Mouse (Mus musculus) liver, postnatal 0 days (tissue): Measurements from ENCODE around the gene Slc25a43. TPM values are rescaled to one million over a fixed set of nuclear protein-coding genes. Genes with fewer than 3 reads are reported as not detected.

Experiments used
- ATAC-seq: fragments of 200-750 bp; cut with Nextera tagmentation; 2 replicates; pipeline ENCODE4 v1.8.0; 2017; ENCODE audit warnings: mild to moderate bottlenecking, moderate library complexity
- DNase-seq: peaks from one replicate; pipeline ENCODE4 v3.0.0-alpha.2; 2016
- H3K27ac ChIP-seq: fragments of 300-500 bp; sonication (generic); 2 replicates; pipeline ENCODE4 v1.5.1; 2014; ENCODE audit warnings: antibody characterized with exemption, moderate library complexity, mild to moderate bottlenecking, low read depth
- H3K27me3 ChIP-seq: fragments of 300-500 bp; sonication (generic); 2 replicates; pipeline ENCODE4 v1.6.1; 2014; ENCODE audit warnings: low read length, control low read depth, mixed read lengths; ENCODE audit not compliant: insufficient read depth
- H3K36me3 ChIP-seq: fragments of 300-500 bp; sonication (generic); replicated peaks from 2 replicates; pipeline ENCODE4 v1.6.1; 2014; ENCODE audit warnings: mild to moderate bottlenecking, control low read depth, low read length, moderate library complexity, mixed read lengths; ENCODE audit not compliant: insufficient read depth
- H3K4me1 ChIP-seq: fragments of 300-500 bp; sonication (generic); 2 replicates; pipeline ENCODE4 v1.6.1; 2014; ENCODE audit warnings: antibody characterized with exemption, mild to moderate bottlenecking, control low read depth; ENCODE audit not compliant: insufficient read depth
- H3K4me2 ChIP-seq: fragments of 300-500 bp; sonication (generic); 2 replicates; pipeline ENCODE4 v1.6.1; 2014; ENCODE audit warnings: low read depth, mild to moderate bottlenecking, low read length, moderate library complexity, mixed read lengths
- H3K4me3 ChIP-seq: fragments of 300-500 bp; sonication (generic); 2 replicates; pipeline ENCODE4 v1.5.1; 2014; ENCODE audit warnings: low read depth, low read length
- H3K9ac ChIP-seq: fragments of 300-500 bp; sonication (generic); replicated peaks from 2 replicates; pipeline ENCODE4 v1.6.1; 2014; ENCODE audit warnings: mild to moderate bottlenecking, moderate library complexity
- H3K9me3 ChIP-seq: fragments of 300-500 bp; sonication (generic); 2 replicates; pipeline ENCODE4 v1.6.1; 2016; ENCODE audit warnings: mild to moderate bottlenecking, control low read depth, low read length, mixed read lengths
- CTCF ChIP-seq: sonication (generic); IDR thresholded peaks from 2 replicates; pipeline ENCODE4 v1.5.1; 2016; ENCODE audit warnings: antibody characterized with exemption, low read depth
- EP300 ChIP-seq: IDR thresholded peaks from 2 replicates; pipeline ENCODE4 v1.6.1; 2016; ENCODE audit warnings: antibody characterized with exemption, low read depth, mild to moderate bottlenecking
- WGBS: fragments of 180-500 bp; shearing (Covaris S2); extraction: QIAGEN DNeasy Blood & Tissue Kit; methylation state at CpG from one replicate; pipeline ENCODE4 v1.1.7; 2014; ENCODE audit not compliant: insufficient replicate concordance; 5-methylcytosine and 5-hydroxymethylcytosine counted together
- polyA plus RNA-seq: library from polyadenylated mRNA; unstranded; fragments of >200 nt; fragmentation: Nextera tagmentation; extraction: Ambion mirVana; gene quantifications from 2 replicates; pipeline ENCODE4 v1.2.1, GENCODE M21; 2015

Gene Slc25a43
- polyA plus RNA-seq, 1 experiment from 2014 or later: 0.69 TPM

DNA sequence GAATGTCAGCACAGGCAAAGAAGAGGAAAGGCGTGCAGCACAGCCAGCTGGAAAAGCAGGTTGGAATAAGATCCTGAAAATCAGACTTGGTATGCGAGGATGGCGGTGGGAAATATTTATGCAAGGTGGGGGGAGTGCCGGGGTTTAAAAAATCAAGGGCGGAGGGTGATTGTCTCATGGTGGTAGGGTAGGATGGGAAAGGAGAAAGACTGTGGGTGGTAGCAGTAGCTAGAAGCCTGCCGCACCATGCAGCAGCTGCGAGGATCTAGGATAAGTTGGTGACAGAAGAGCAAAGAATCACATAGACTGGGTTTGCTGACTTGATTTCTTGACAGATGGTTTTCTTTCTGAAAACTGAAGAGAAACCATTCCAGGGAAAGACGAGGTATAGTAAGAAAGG, 3.3 kb downstream of the Slc25a43 start:
- Histone ChIP-seq H3K27ac (no peak overlapping the region), H3K4me1 (no peaks in the 10 kb centered on the region), H3K27me3 (no peaks in the 10 kb centered on the region), H3K9me3 (no peaks in the 10 kb centered on the region), H3K4me3 (no peak overlapping the region), H3K36me3 (no peaks in the 10 kb centered on the region), H3K4me2 (no peak overlapping the region), H3K9ac (no peak overlapping the region)
- DNase-seq: no peak
- 84% methylated on average over 8 of the region's 8 CpGs for WGBS
- ATAC-seq: no peak
- TF ChIP-seq CTCF (no peak), EP300 (no peak)

DNA sequence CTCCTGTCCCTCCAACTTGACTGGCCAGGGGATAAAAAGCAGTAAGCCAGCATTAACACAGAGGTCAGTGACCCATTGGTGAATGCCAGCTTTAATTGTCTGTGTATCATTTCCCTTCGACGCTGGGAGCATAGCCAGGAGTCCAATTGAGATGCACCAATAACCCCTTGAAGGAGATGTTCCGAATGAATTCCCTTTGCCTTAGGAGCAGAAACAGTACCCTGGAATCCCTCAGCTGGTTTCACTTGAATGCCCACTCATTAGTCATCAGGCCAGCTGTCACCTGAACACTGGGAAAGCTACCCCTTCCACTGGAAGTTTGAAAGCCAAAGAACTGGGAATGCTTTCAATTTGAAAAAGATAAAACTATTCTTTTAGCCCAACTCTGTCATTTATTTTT, 5.1 kb downstream of the Slc25a43 start:
- ATAC-seq (no peak), DNase-seq (no peak)
- Histone ChIP-seq H3K4me2 (no peak overlapping the region), H3K4me1 (no peaks in the 10 kb centered on the region), H3K27me3 (no peaks in the 10 kb centered on the region), H3K9me3 (no peaks in the 10 kb centered on the region), H3K27ac (no peak overlapping the region), H3K4me3 (no peak overlapping the region), H3K36me3 (no peaks in the 10 kb centered on the region), H3K9ac (no peak overlapping the region)
- TF ChIP-seq CTCF: no peak
- TF ChIP-seq EP300: no peak
- 68% methylated on average over 3 of the region's 3 CpGs for WGBS

DNA sequence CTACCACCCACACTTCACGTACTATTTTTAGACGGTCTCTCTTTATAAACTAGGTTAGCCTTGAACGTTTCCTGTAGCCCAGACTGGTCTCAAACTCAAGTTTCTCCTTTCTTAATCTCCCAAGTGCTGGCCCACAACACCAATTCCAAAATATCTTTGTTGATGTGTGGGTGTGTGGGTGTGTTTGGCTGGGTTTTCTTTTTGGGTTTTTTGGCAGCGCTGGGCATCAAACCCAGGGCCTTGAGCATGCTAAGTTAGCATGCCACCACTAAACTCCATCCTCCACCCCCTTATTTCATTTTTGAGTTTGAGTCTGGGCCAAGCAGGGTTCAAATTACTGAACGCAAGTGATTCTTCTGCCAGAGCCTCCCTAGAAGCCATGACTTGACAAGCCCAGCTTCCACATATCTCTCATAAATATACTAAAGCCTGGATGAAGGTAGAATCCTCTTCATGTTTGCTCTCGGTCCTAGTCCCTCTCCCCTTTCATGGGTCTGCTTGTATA, 5.9 kb downstream of the Slc25a43 start:
- DNase-seq (no peak), ATAC-seq (no peak)
- TF ChIP-seq CTCF (no peak), EP300 (no peak)
- Histone ChIP-seq H3K4me2 (no peak overlapping the region), H3K27ac (no peak overlapping the region), H3K9me3 (no peaks in the 10 kb centered on the region), H3K9ac (no peak overlapping the region), H3K27me3 (no peaks in the 10 kb centered on the region), H3K36me3 (no peaks in the 10 kb centered on the region), H3K4me1 (no peaks in the 10 kb centered on the region), H3K4me3 (no peak overlapping the region)
- WGBS: 53% methylated on average over 6 of the region's 6 CpGs

DNA sequence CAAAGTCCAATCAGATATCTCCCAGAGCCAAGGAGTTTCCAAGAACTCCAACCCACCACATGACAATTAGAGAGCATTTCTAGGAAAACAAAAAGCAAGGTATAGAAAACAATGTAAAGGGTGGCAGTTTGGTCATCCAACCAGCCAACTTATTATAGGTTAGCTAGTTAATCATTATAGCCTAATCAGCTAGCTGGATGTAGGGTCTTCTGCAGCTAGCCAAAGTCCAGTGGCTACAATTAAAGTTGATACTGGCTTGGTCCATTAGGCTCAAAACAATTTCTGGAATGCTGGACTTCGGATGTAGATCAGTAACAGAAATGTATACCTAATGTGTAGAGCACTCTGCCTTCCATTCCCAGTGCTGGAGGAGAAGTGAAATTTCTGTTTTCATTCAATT, 7.1 kb downstream of the Slc25a43 start:
- no peak for ATAC-seq
- Histone ChIP-seq H3K36me3 (no peaks in the 10 kb centered on the region), H3K4me2 (no peak overlapping the region), H3K27ac (no peak overlapping the region), H3K27me3 (no peaks in the 10 kb centered on the region), H3K9me3 (no peaks in the 10 kb centered on the region), H3K4me1 (no peaks in the 10 kb centered on the region), H3K9ac (no peak overlapping the region), H3K4me3 (no peak overlapping the region)
- TF ChIP-seq CTCF (no peak), EP300 (no peak)
- no peak for DNase-seq
- WGBS: 42% methylated on average over 1 of the region's 1 CpGs

DNA sequence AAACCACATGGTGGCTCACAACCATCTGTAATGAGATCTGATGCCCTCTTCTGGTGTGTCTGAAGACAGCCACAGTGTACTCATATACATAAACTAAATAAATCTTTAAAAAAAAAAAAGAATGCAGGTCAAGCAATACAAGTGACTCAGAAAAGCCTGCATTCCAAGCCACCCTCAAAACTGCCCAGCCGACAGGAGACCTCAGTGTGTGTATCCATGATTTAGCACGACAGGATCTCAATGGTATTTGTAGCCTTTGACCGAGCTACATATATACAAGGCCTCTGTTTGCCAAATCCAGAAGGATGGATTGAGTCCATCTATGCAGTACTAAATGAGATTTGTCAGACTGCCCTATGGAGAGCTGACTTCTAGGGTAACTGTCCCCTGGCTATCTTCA, 9.1 kb downstream of the Slc25a43 start:
- no peak overlapping the region for H3K4me3 ChIP-seq
- TF ChIP-seq CTCF (no peak), EP300 (no peak)
- DNase-seq (no peak), ATAC-seq (no peak)
- H3K9me3 ChIP-seq: no peaks in the 10 kb centered on the region
- H3K4me1 ChIP-seq: no peaks in the 10 kb centered on the region
- no peak overlapping the region for H3K27ac ChIP-seq
- no peak overlapping the region for H3K4me2 ChIP-seq
- no peak overlapping the region for H3K9ac ChIP-seq
- no peaks in the 10 kb centered on the region for H3K27me3 ChIP-seq
- 89% methylated on average over 3 of the region's 3 CpGs for WGBS
- no peaks in the 10 kb centered on the region for H3K36me3 ChIP-seq

DNA sequence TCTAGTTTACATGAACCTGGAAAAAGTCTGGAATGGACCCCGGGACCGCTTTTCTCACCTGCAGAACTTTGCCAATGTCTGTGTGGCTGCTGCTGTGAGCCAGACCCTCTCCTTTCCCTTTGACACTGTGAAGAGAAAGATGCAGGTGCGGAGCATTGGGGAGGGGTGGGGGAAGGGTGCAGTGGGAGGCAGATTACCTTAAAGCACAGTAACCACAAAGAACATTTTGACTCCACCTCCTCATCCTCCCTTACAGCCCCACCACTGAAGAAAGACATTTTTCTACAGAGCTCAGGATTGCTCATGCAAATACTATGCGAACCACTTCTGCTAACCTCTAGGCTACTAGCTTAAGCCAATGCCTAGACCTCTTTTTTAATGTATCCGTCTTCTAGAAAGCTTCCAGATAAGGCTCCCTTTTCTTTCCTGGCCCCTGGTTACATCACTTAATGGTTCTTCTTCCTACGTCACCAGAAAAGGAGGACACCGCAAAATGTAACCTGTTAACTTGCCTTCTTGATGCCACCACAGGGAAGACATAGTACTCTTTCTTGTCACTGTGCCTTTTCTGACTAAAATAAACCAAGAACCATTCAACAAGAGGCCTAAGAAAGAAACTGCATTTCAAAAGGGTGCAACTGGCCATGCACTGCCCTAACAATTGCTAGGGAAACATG, 14.5 kb downstream of the Slc25a43 start:
- no peaks in the 10 kb centered on the region for H3K4me1 ChIP-seq
- WGBS: 75% methylated on average over 7 of the region's 7 CpGs
- ATAC-seq (no peak), DNase-seq (no peak)
- H3K27ac ChIP-seq: no peak overlapping the region
- H3K9me3 ChIP-seq: no peaks in the 10 kb centered on the region
- no peak overlapping the region for H3K4me3 ChIP-seq
- H3K9ac ChIP-seq: no peak overlapping the region
- no peaks in the 10 kb centered on the region for H3K27me3 ChIP-seq
- TF ChIP-seq CTCF (no peak), EP300 (no peak)
- H3K4me2 ChIP-seq: no peak overlapping the region
- no peaks in the 10 kb centered on the region for H3K36me3 ChIP-seq

DNA sequence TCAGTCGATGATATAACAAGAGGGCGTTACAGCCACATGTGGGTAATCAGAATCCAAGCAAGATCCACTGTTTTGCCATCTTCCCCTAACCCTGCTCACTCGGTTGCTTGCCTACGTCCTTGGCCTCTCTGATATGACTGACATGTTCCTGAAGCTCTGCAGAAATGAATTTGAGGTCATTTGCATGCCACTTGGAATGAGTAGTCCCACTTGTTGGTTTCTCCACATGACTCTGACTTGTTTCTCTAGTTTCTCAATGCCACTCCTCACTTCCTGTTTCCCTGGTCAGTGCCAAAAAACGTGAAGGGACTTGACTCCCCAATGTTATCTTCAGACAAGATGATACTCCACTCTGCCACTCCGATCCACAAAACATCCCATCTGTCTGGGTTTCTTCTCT, 15.1 kb downstream of the Slc25a43 start:
- no peak overlapping the region for H3K4me2 ChIP-seq
- DNase-seq (no peak), ATAC-seq (no peak)
- TF ChIP-seq CTCF (no peak), EP300 (no peak)
- no peaks in the 10 kb centered on the region for H3K36me3 ChIP-seq
- no peak overlapping the region for H3K4me3 ChIP-seq
- WGBS: 53% methylated on average over 6 of the region's 6 CpGs
- H3K27me3 ChIP-seq: no peaks in the 10 kb centered on the region
- H3K4me1 ChIP-seq: no peaks in the 10 kb centered on the region
- H3K27ac ChIP-seq: no peak overlapping the region
- H3K9ac ChIP-seq: no peak overlapping the region
- H3K9me3 ChIP-seq: no peaks in the 10 kb centered on the region
